Mouse (Mus musculus): ENCODE data around the gene Rnf207. TPM values are rescaled to one million over a fixed set of nuclear protein-coding genes. Genes with fewer than 3 reads are reported as not detected.

Rnf207 gene
- total and polyA plus RNA-seq, 2 experiments from 2014 or later = 7.2 to 15.2 TPM

DNA sequence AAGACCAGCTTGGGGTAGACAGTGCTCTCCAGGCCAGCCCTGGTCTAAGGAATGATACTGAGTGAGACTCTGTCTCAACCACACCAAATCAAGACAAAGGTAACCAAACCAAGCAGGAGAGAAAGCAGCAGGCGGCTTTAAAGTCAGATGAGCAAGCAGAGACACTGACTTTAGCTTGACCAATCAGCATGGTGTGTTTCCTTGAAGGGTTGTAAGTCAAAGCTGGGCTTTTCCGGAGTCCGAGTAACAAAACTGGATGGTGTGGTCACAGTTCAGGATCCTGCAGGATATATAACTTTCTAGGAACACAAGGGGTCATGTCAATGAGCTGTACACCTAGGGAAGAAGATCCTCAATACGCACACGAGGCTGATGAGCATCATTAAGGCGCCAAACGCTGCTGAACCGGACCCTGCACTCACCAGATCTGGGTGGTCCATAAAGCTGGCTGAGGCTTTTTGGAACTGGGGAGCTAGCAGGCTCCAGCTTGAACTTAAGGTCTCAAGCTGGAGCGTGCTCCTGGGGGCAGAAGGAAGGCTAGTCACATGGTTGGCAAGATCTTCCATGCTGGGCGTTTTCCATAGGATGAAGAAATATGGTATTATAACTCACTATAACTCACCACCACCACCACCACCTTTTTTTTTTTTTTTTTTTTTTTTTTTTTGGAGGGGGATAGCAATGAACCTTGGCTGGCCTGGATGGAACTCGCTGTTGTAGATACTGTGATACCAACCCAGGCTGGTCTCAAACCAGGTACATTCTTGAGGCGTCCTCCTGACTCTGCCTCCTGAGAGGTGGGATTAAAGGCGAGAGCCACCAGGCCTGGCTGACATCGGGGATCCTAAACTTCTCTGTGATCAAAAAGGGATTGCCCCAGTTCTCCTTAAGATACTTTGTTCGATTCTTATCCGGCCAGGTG is 6.1 kb upstream of the Rnf207 start:
- Histone ChIP-seq H3K4me1 (ENCODE audit: insufficient read depth, low read length) (peaks cover 4% of the 10 kb centered on the region), H3K27ac (ENCODE audit: low read depth, low read length) (no peak overlapping the region), H3K4me2 (ENCODE audit: low read depth, low read length, poor library complexity, severe bottlenecking) (peak overlapping the region; percentile 36), H3K27me3 (ENCODE audit: insufficient read depth, low read length) (no peaks in the 10 kb centered on the region), H3K9ac (replicated peaks; ENCODE audit: low read length, poor library complexity, severe bottlenecking) (no peak overlapping the region), H3K4me3 (ENCODE audit: low read depth, low read length) (peak overlapping the region; percentile 98; the same call in 1 of the 2 replicates), H3K36me3 (ENCODE audit: insufficient read depth, low read length) (peaks cover 12% of the 10 kb centered on the region), H3K9me3 (ENCODE audit: low read length) (no peaks in the 10 kb centered on the region)
- no peak for TF ChIP-seq CTCF (IDR thresholded peaks at IDR 0.05)
- peak; percentile 3; the same call in 1 of the 2 replicates for ATAC-seq (ENCODE audit: low FRiP score)
- no peak for DNase-seq (ENCODE audit: low spot score)
- 54% methylated on average over 16 of the region's 16 CpGs for WGBS

DNA sequence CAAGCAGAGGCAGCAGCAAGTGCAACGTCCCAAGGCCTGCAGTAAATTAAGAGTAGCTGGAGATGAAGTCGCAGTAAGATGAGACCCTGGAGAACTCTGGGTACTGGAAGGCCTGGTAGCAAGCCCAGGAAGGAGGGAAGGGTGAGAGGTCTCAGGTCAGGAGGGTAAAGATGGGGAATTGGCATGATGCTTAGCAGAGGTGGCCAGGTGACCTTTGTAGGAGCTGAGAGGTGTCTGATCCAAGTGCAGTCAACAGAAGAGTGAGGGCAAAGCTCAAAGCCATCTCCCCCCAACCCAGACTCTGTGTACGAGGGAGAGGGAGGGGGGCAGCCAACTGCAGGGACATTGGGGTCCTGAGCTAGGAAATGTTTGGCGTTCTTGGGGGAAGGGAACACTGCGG is 2.7 kb upstream of the Rnf207 start:
- Histone ChIP-seq H3K36me3 (ENCODE audit: insufficient read depth, low read length) (no peaks in the 10 kb centered on the region), H3K27ac (ENCODE audit: low read depth, low read length) (no peak overlapping the region), H3K4me1 (ENCODE audit: insufficient read depth, low read length) (no peaks in the 10 kb centered on the region), H3K4me3 (ENCODE audit: low read depth, low read length) (no peak overlapping the region), H3K9me3 (ENCODE audit: low read length) (no peaks in the 10 kb centered on the region), H3K27me3 (ENCODE audit: insufficient read depth, low read length) (peaks cover 18% of the 10 kb centered on the region), H3K4me2 (ENCODE audit: low read depth, low read length, poor library complexity, severe bottlenecking) (no peak overlapping the region), H3K9ac (replicated peaks; ENCODE audit: low read length, poor library complexity, severe bottlenecking) (no peak overlapping the region)
- WGBS = 51% methylated on average over 5 of the region's 5 CpGs
- no peak for TF ChIP-seq CTCF (IDR thresholded peaks at IDR 0.05)
- ATAC-seq (ENCODE audit: low FRiP score) (no peak), DNase-seq (ENCODE audit: low spot score) (no peak)

DNA sequence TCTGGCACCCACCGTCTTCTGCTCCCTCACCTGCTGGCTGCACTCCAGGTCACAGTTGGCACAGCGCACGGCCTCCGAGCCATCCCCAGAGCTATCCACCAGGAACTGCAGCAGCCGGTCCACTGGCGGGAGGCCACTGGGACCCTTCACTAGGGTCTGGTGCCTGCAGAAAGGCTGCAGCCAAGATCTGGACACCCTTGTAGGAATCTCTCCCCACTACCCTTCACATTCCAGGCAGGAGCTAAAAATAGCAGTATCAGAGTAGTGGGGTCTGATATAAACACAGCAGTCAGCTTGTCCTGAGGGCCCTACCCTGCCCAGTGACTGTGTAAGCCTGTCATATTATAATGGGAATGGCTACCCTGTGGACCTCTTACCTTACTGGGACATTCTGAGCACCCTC is 1.2 kb downstream of the Rnf207 start:
- H3K27me3 ChIP-seq (ENCODE audit: insufficient read depth, low read length) = peaks cover 51% of the 10 kb centered on the region
- no peak for TF ChIP-seq CTCF (IDR thresholded peaks at IDR 0.05)
- no peak for ATAC-seq (ENCODE audit: low FRiP score)

DNA sequence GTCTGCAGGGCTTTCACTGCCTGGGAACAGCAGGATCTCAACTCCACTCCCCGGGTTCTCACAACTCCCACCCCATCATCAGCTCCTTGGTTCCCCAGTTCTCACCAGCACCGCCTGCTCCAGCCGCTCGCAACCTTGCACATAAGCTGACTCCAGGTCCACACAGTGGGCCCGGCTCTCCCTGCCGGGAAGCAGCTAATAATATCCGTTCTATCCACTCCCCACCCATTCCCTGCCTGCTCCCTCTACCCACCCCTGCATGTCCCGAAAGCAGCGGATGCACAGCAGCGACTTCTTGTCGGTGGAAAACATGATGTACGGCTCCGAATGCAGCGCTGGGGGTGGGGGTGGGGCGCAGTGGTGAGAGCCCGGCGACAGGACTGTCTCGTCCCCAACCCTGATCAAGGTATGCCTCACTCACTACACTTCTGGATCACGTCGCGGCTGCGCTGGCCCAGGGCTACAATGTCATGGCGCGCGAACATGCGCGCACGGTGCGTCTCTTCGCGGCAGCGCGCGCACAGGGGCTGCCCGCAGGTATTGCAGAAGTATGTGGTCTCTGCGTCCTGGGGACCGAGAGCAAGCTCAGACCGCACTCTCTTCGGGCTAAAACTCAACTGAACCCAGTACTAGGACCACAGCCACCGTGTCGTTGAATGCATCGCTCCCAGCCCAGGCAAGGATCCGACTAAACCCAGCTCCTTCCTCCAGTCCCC is 3.1 kb downstream of the Rnf207 start:
- no peaks in the 10 kb centered on the region for H3K9me3 ChIP-seq (ENCODE audit: low read length)
- DNase-seq (ENCODE audit: low spot score) (no peak), ATAC-seq (ENCODE audit: low FRiP score) (no peak)
- no peak for TF ChIP-seq CTCF (IDR thresholded peaks at IDR 0.05)
- peak overlapping the region; percentile 57 for H3K4me2 ChIP-seq (ENCODE audit: low read depth, low read length, poor library complexity, severe bottlenecking)
- WGBS = under 1% methylated on average over 43 of the region's 43 CpGs
- no peaks in the 10 kb centered on the region for H3K36me3 ChIP-seq (ENCODE audit: insufficient read depth, low read length)
- peaks cover 6% of the 10 kb centered on the region; the same call in 1 of the 2 replicates for H3K4me1 ChIP-seq (ENCODE audit: insufficient read depth, low read length)
- H3K27me3 ChIP-seq (ENCODE audit: insufficient read depth, low read length) = peaks cover 70% of the 10 kb centered on the region
- H3K4me3 ChIP-seq (ENCODE audit: low read depth, low read length) = peak overlapping the region; percentile 34
- H3K9ac ChIP-seq (replicated peaks; ENCODE audit: low read length, poor library complexity, severe bottlenecking) = no peak overlapping the region
- no peak overlapping the region for H3K27ac ChIP-seq (ENCODE audit: low read depth, low read length)

More for the DNA sequence above, 1.2 kb downstream of the Rnf207 start:
- Histone ChIP-seq H3K4me3 (ENCODE audit: low read depth, low read length) (no peak overlapping the region), H3K4me2 (ENCODE audit: low read depth, low read length, poor library complexity, severe bottlenecking) (no peak overlapping the region), H3K27ac (ENCODE audit: low read depth, low read length) (no peak overlapping the region), H3K9me3 (ENCODE audit: low read length) (no peaks in the 10 kb centered on the region), H3K4me1 (ENCODE audit: insufficient read depth, low read length) (peaks cover 6% of the 10 kb centered on the region; the same call in 1 of the 2 replicates), H3K36me3 (ENCODE audit: insufficient read depth, low read length) (no peaks in the 10 kb centered on the region), H3K9ac (replicated peaks; ENCODE audit: low read length, poor library complexity, severe bottlenecking) (no peak overlapping the region)
- 83% methylated on average over 6 of the region's 6 CpGs for WGBS
- no peak for DNase-seq (ENCODE audit: low spot score)

DNA sequence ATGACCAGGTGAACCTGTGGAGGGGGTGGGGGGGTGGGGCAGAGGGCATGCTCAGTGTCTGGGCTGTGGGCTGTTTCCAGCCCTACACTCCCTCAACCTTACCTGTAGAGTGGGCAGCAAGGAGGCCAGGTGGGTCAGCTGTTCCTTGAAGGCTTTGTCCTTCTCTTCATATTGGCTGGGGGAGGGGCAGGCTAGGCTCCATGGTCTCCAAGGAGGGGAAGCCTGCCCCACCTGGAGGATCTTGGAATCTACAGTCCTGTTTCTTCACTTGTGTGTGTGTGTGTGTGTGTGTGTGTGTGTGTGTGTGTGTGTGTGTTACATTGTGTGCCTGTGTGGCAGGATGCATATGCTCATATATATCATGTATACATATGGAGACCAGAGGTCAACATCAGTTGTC is 4.9 kb downstream of the Rnf207 start:
- H3K4me1 ChIP-seq (ENCODE audit: insufficient read depth, low read length) = peaks cover 6% of the 10 kb centered on the region; the same call in 1 of the 2 replicates
- no peaks in the 10 kb centered on the region for H3K9me3 ChIP-seq (ENCODE audit: low read length)
- ATAC-seq (ENCODE audit: low FRiP score) (peak; percentile 41; the same call in 1 of the 2 replicates), DNase-seq (ENCODE audit: low spot score) (peak; percentile 75)
- H3K9ac ChIP-seq (replicated peaks; ENCODE audit: low read length, poor library complexity, severe bottlenecking) = peak overlapping the region; percentile 59
- H3K27me3 ChIP-seq (ENCODE audit: insufficient read depth, low read length) = peaks cover 77% of the 10 kb centered on the region
- TF ChIP-seq CTCF (IDR thresholded peaks at IDR 0.05) = peak; percentile 71
- H3K36me3 ChIP-seq (ENCODE audit: insufficient read depth, low read length) = peaks cover 2% of the 10 kb centered on the region; the same call in 1 of the 2 replicates
- peak overlapping the region; percentile 39 for H3K4me3 ChIP-seq (ENCODE audit: low read depth, low read length)
- no peak overlapping the region for H3K27ac ChIP-seq (ENCODE audit: low read depth, low read length)
- H3K4me2 ChIP-seq (ENCODE audit: low read depth, low read length, poor library complexity, severe bottlenecking) = peak overlapping the region; percentile 71

Measured in midbrain, postnatal 0 days (tissue).